Mouse (Mus musculus) myocyte (in vitro differentiated cells): ENCODE measurements around the gene Zswim8. TPM values are rescaled to one million over a fixed set of nuclear protein-coding genes. Genes with fewer than 3 reads are reported as not detected.
A peak's percentile ranks its signal among the peaks of the same experiment; 100 is the strongest.

ENCODE experiments used
- H3K27me3 ChIP-seq: one replicate; pipeline ENCODE4 v1.6.1; 2011; ENCODE audit not compliant: control insufficient read depth, insufficient read depth, insufficient read length
- H3K36me3 ChIP-seq: one replicate; pipeline ENCODE4 v1.6.1; 2011; ENCODE audit not compliant: control insufficient read depth, insufficient read depth
- H3K4me2 ChIP-seq: one replicate; pipeline ENCODE4 v1.6.1; 2011; ENCODE audit warnings: low read depth, control low read depth
- H3K4me3 ChIP-seq: one replicate; pipeline ENCODE4 v1.5.1; 2011; ENCODE audit warnings: mild to moderate bottlenecking, control low read depth, moderate library complexity
- H3K79me2 ChIP-seq: one replicate; pipeline ENCODE4 v1.6.1; 2011; ENCODE audit not compliant: control insufficient read depth, insufficient read depth
- H3ac ChIP-seq: one replicate; pipeline ENCODE4 v1.6.1; 2011; ENCODE audit not compliant: control insufficient read depth, insufficient read length
- CEBPB ChIP-seq: IDR thresholded peaks from 2 replicates; pipeline ENCODE4 v1.6.1; 2011; ENCODE audit warnings: mild to moderate bottlenecking, moderate library complexity; ENCODE audit not compliant: poor library complexity, insufficient read depth, severe bottlenecking
- E2F4 ChIP-seq: IDR thresholded peaks from one replicate; pipeline ENCODE4 v1.6.1; 2011; ENCODE audit warnings: mild to moderate bottlenecking, control low read depth, moderate library complexity; ENCODE audit not compliant: insufficient read depth
- MAX ChIP-seq: IDR thresholded peaks from one replicate; pipeline ENCODE4 v1.6.1; 2011; ENCODE audit warnings: low read depth, mild to moderate bottlenecking, control low read depth
- MYOD1 ChIP-seq, 3 experiments: IDR thresholded peaks; one replicate each; pipeline ENCODE4 v1.6.1; 2011; ENCODE audit warnings: control low read depth in 2 of 3, low read depth in 2 of 3, mild to moderate bottlenecking in 2 of 3, moderate library complexity in 1 of 3; ENCODE audit not compliant: insufficient read length in 2 of 3, control insufficient read depth in 1 of 3
- MYOG ChIP-seq, 3 experiments: IDR thresholded peaks; one replicate each; pipeline ENCODE4 v1.6.1; 2011; ENCODE audit warnings: control low read depth in 2 of 3, low read depth in 2 of 3, mild to moderate bottlenecking in 2 of 3; ENCODE audit not compliant: insufficient read length in 2 of 3, control insufficient read depth in 1 of 3, insufficient read depth in 1 of 3
- POLR2A ChIP-seq: IDR thresholded peaks from one replicate; pipeline ENCODE4 v1.6.1; 2011; ENCODE audit warnings: low read depth, mild to moderate bottlenecking, control low read depth, moderate library complexity; ENCODE audit not compliant: insufficient read length
- POLR2AphosphoS2 ChIP-seq: IDR thresholded peaks from one replicate; pipeline ENCODE4 v1.6.1; 2011; ENCODE audit warnings: low read depth, control low read depth; ENCODE audit not compliant: insufficient read length
- REST ChIP-seq: IDR thresholded peaks from one replicate; pipeline ENCODE4 v1.6.1; 2011; ENCODE audit warnings: mild to moderate bottlenecking, control low read depth, moderate library complexity; ENCODE audit not compliant: insufficient read depth, insufficient read length
- SRF ChIP-seq: IDR thresholded peaks from one replicate; pipeline ENCODE4 v1.6.1; 2011; ENCODE audit warnings: low read depth; ENCODE audit not compliant: control insufficient read depth, insufficient read length
- TCF12 ChIP-seq: IDR thresholded peaks from one replicate; pipeline ENCODE4 v1.6.1; 2011; ENCODE audit warnings: mild to moderate bottlenecking, control low read depth; ENCODE audit not compliant: poor library complexity, insufficient read depth, severe bottlenecking
- TCF3 ChIP-seq: IDR thresholded peaks from one replicate; pipeline ENCODE4 v1.6.1; 2011; ENCODE audit warnings: low read depth, control low read depth; ENCODE audit not compliant: insufficient read length
- USF1 ChIP-seq: IDR thresholded peaks from one replicate; pipeline ENCODE4 v1.6.1; 2011; ENCODE audit warnings: low read depth, mild to moderate bottlenecking, control low read depth, moderate library complexity
- polyA plus RNA-seq: library from polyadenylated mRNA; unstranded; fragments of >200 nt; fragmentation: generic; extraction: Trizol; gene quantifications from one replicate; pipeline ENCODE4 v1.2.1, GENCODE M21; 2012; ENCODE audit warnings: missing spikeins

The Zswim8 gene
- polyA plus RNA-seq, 1 experiment = 74.9 TPM

DNA sequence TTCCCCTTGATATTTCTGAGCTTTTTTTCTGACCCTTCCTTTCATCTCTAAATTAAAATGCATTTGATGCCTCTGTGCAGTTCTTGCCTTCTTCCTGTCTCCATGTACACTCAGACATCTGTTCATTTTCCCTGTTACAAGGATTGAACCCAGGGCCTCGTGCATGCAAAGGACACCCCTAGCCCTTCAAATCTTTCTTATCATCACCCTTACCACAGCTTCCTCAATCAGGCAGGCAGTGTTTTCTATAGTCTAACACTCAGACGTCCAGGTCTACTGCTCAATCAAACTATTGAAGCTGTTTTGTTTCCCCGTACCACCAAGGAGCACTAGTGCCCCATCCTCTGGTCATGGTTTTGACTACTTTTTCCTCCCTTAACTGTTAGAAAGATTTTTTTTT is 46.4 kb downstream of the Zswim8 start:
- Histone ChIP-seq H3K79me2 (no peaks in the 10 kb centered on the region), H3K27me3 (no peaks in the 10 kb centered on the region), H3K4me2 (no peak overlapping the region), H3K36me3 (peaks cover 12% of the 10 kb centered on the region), H3K4me3 (no peak overlapping the region), H3ac (no peak overlapping the region)
- TF ChIP-seq REST (no peak), POLR2AphosphoS2 (no peak), POLR2A (no peak), MYOG (IDR thresholded peaks at IDR 0.05; ENCODE audit: control insufficient read depth in 1 of 3, insufficient read depth in 1 of 3, insufficient read length in 2 of 3, low read depth in 2 of 3) (no peak), TCF12 (no peak), MYOD1 (IDR thresholded peaks at IDR 0.05; ENCODE audit: control insufficient read depth in 1 of 3, insufficient read length in 2 of 3, low read depth in 2 of 3) (no peak), CEBPB (no peak), USF1 (no peak), SRF (no peak), MAX (no peak), E2F4 (no peak), TCF3 (no peak)

DNA sequence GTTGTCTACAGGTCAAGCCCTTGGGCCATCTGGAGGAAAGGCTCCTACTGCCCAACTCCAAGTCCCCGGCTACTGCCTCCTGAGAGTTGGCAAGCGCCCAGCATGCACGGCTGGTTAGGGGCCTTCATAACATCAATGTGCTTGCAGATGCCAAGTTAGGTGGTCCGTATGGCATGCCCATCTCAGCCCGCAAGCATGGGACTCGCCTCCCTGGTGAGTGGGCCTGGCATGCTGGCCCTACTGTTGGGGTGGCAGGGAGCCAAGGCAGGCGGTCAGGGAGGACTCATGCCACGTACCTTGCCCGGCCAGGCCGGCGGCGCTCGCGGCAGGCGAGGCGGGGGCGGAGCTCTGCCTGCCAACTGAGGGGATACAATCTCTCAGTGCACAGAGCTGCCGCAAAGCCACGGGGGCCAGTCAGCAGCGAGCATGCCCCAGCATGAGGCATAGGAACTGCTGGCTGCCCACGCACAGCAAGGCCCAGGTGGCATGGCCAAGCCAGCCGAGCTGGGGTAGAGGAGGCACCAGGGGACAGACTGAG is 50.1 kb downstream of the Zswim8 start:
- peak; percentile 31 for TF ChIP-seq POLR2A
- TF ChIP-seq MYOG (IDR thresholded peaks at IDR 0.05; ENCODE audit: control insufficient read depth in 1 of 3, insufficient read depth in 1 of 3, insufficient read length in 2 of 3, low read depth in 2 of 3) = peak in 1 of 3 experiments; percentile 23
- peak; percentile 10 for TF ChIP-seq POLR2AphosphoS2
- TF ChIP-seq MYOD1 (IDR thresholded peaks at IDR 0.05; ENCODE audit: control insufficient read depth in 1 of 3, insufficient read length in 2 of 3, low read depth in 2 of 3) = peak in 2 of 3 experiments; percentile 31 to 83
- TF ChIP-seq SRF = no peak
- Histone ChIP-seq H3K27me3 (no peaks in the 10 kb centered on the region), H3K79me2 (no peaks in the 10 kb centered on the region), H3K4me3 (no peak overlapping the region), H3ac (no peak overlapping the region), H3K4me2 (no peak overlapping the region), H3K36me3 (peaks cover 37% of the 10 kb centered on the region)

DNA sequence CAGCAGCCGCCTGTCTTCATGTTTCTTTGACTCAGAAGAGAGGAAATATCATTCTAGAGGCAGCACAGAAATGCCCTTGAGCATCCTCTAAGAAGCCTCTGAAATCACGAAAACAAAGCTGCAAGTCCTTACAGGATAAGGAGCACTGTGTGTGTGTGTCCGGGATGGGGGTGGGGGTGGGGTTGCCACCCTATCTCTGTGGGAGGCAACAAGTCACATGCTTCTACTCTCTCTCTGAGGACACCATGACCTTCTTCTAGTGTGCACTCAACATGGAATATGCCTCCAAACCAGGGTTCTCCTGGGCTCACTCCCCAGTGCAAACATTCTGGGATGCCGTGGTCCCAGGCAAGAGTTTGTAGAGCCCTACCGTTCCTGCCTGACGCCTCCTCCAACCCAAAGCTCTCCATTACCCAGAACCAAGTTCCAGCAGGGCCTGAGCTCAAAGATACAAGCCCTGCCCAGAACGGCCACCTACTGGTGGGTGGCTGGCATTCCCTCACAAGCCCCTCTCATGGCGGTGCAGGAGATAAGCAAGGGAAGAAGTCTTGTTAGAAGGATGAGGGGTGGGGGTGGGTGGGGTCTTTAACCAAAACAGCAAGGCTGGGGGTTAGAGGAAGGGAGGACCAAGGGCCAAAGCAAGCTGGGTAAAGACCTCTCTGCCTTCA is 51.5 kb downstream of the Zswim8 start:
- no peak for TF ChIP-seq MYOG (IDR thresholded peaks at IDR 0.05; ENCODE audit: control insufficient read depth in 1 of 3, insufficient read depth in 1 of 3, insufficient read length in 2 of 3, low read depth in 2 of 3)
- TF ChIP-seq SRF = no peak
- Histone ChIP-seq H3K4me2 (no peak overlapping the region), H3K79me2 (no peaks in the 10 kb centered on the region), H3K36me3 (peaks cover 50% of the 10 kb centered on the region), H3K4me3 (no peak overlapping the region), H3K27me3 (no peaks in the 10 kb centered on the region), H3ac (no peak overlapping the region)

DNA sequence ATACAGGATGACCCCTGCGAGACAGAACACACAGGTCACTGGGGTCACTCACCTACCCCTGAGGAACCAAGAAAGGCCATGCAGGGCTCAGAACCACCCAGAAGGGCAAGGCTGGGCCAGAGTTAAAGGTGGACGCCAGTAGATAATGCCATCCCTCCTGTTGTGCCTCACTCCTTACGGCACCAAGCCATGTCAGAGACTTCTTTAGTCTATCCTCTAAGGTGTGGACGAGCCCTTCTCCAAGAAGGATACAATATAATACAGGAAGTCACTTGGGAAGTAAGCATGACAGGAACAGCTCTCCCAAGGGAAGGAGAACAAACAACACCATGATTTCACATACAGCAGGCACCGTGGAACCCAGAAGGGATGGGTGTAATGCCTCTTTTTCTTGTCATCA is 57.6 kb downstream of the Zswim8 start:
- H3K4me3 ChIP-seq = no peak overlapping the region
- peak overlapping the region; percentile 72 for H3K4me2 ChIP-seq
- no peaks in the 10 kb centered on the region for H3K79me2 ChIP-seq
- H3K27me3 ChIP-seq = no peaks in the 10 kb centered on the region
- H3K36me3 ChIP-seq = peaks cover 48% of the 10 kb centered on the region
- TF ChIP-seq MAX = no peak
- no peak for TF ChIP-seq CEBPB
- TF ChIP-seq SRF = no peak
- TF ChIP-seq MYOG (IDR thresholded peaks at IDR 0.05; ENCODE audit: control insufficient read depth in 1 of 3, insufficient read depth in 1 of 3, insufficient read length in 2 of 3, low read depth in 2 of 3) = no peak
- no peak for TF ChIP-seq POLR2AphosphoS2
- no peak for TF ChIP-seq MYOD1 (IDR thresholded peaks at IDR 0.05; ENCODE audit: control insufficient read depth in 1 of 3, insufficient read length in 2 of 3, low read depth in 2 of 3)
- TF ChIP-seq TCF3 = no peak
- no peak for TF ChIP-seq POLR2A
- TF ChIP-seq TCF12 = no peak
- TF ChIP-seq USF1 = no peak
- TF ChIP-seq REST = no peak
- no peak for TF ChIP-seq E2F4
- H3ac ChIP-seq = no peak overlapping the region

DNA sequence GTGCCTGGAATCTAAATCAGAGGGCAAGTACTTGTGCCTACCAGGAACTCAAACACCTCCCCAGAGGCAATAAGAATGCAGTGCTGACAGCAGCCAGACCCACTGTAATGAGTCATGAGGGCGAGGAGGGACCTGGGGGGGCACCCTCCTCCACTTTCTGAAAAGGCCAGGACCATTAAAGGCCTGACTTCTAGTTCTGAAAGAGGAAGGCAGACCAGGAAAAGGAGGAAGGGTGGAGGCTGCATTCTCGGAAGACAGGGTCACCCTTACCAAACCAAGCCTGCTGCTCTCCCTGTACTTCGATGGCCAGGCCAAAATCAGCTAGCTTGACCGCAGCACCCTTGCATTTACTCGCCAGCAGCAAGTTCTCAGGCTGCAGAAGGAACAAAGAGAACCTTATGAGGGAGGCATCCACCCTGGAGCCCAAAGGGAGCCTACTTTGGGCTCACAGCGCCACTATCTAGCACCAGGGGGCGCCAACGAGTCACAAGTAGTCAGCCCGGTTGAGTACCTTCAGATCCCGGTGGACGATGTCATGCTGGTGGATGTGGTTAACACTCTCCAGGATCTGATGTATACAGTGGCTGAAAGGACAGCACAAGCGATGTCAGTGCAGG is 58.4 kb downstream of the Zswim8 start:
- no peak overlapping the region for H3ac ChIP-seq
- no peak overlapping the region for H3K4me3 ChIP-seq
- H3K79me2 ChIP-seq = peaks cover 3% of the 10 kb centered on the region
- no peaks in the 10 kb centered on the region for H3K27me3 ChIP-seq
- TF ChIP-seq MYOD1 (IDR thresholded peaks at IDR 0.05; ENCODE audit: control insufficient read depth in 1 of 3, insufficient read length in 2 of 3, low read depth in 2 of 3) = peak in 1 of 3 experiments; percentile 13
- peak in 1 of 3 experiments; percentile 5 for TF ChIP-seq MYOG (IDR thresholded peaks at IDR 0.05; ENCODE audit: control insufficient read depth in 1 of 3, insufficient read depth in 1 of 3, insufficient read length in 2 of 3, low read depth in 2 of 3)
- TF ChIP-seq SRF = peak; percentile 7
- no peak for TF ChIP-seq POLR2A
- no peak for TF ChIP-seq TCF12
- peaks cover 49% of the 10 kb centered on the region for H3K36me3 ChIP-seq
- peak overlapping the region; percentile 72 for H3K4me2 ChIP-seq
